Mouse (Mus musculus) stomach, embryonic 16.5 days (tissue): Measurements from ENCODE around the gene Qprt. TPM values are rescaled to one million over a fixed set of nuclear protein-coding genes. Genes with fewer than 3 reads are reported as not detected.

Experiments
- polyA plus RNA-seq: library from polyadenylated mRNA; unstranded; fragments of >200 nt; fragmentation: Nextera tagmentation; extraction: Ambion mirVana; gene quantifications from 2 replicates; pipeline ENCODE4 v1.2.1, GENCODE M21; 2015

Gene Qprt
- polyA plus RNA-seq, 1 experiment from 2014 or later, result 4.8 TPM

Other genes starting within 250 kb of the Qprt start
- 40.1 and 43.3 TPM in 2 replicates for gene Taok2, start 237.5 kb downstream of the Qprt start, polyA plus RNA-seq
- gene Tmem219, start 199.3 kb downstream of the Qprt start, polyA plus RNA-seq, result 30.2 and 34.1 TPM in 2 replicates
- 11.3 and 12.8 TPM in 2 replicates for gene Kctd13, start 193.3 kb downstream of the Qprt start, polyA plus RNA-seq
- gene Asphd1, start 172.6 kb downstream of the Qprt start, polyA plus RNA-seq, result 0.18 and 0.45 TPM in 2 replicates
- gene Sez6l2, start 171.7 kb downstream of the Qprt start, polyA plus RNA-seq, result 1.3 and 1.9 TPM in 2 replicates
- 110 and 125 TPM in 2 replicates for gene Cdipt, start 146.3 kb downstream of the Qprt start, polyA plus RNA-seq
- gene Cdiptos, start 146.1 kb downstream of the Qprt start, polyA plus RNA-seq, result 1.5 and 2.1 TPM in 2 replicates
- gene Mvp, start 107.6 kb downstream of the Qprt start, polyA plus RNA-seq, result 28.0 and 28.3 TPM in 2 replicates
- gene Pagr1b, start 105.7 kb downstream of the Qprt start, polyA plus RNA-seq, result 0.36 TPM in 1 of 2 replicates, not detected in the other
- gene Pagr1a, start 104.9 kb downstream of the Qprt start, polyA plus RNA-seq, result 43.5 and 56.6 TPM in 2 replicates
- gene Gm42742, start 101.1 kb downstream of the Qprt start, polyA plus RNA-seq, result 31.1 and 39.0 TPM in 2 replicates
- 8.5 and 9.6 TPM in 2 replicates for gene Prrt2, start 101.0 kb downstream of the Qprt start, polyA plus RNA-seq
- gene Maz, start 95.2 kb downstream of the Qprt start, polyA plus RNA-seq, result 23.2 and 27.9 TPM in 2 replicates
- 91.5 and 92.2 TPM in 2 replicates for gene Kif22, start 79.8 kb downstream of the Qprt start, polyA plus RNA-seq
- gene Zg16, start 34.9 kb downstream of the Qprt start, polyA plus RNA-seq, result 29.5 and 61.7 TPM in 2 replicates
- 6.6 and 7.5 TPM in 2 replicates for gene AI467606, start 30.9 kb downstream of the Qprt start, polyA plus RNA-seq
- 0.77 and 1.3 TPM in 2 replicates for gene Spn, start 15.6 kb upstream of the Qprt start, polyA plus RNA-seq
- 43.7 and 47.7 TPM in 2 replicates for gene Cd2bp2, start 73.8 kb upstream of the Qprt start, polyA plus RNA-seq
- gene Tbc1d10b, start 86.2 kb upstream of the Qprt start, polyA plus RNA-seq, result 15.4 and 15.7 TPM in 2 replicates
- 23.9 and 312 TPM in 2 replicates for gene Mylpf, start 86.7 kb upstream of the Qprt start, polyA plus RNA-seq
- gene Zfp553, start 110.8 kb upstream of the Qprt start, polyA plus RNA-seq, result 27.1 and 28.5 TPM in 2 replicates
- 14.7 and 15.0 TPM in 2 replicates for gene Sept1, start 110.9 kb upstream of the Qprt start, polyA plus RNA-seq
- gene Zfp771, start 122.0 kb upstream of the Qprt start, polyA plus RNA-seq, result 35.5 and 37.8 TPM in 2 replicates
- gene Dctpp1, start 138.5 kb upstream of the Qprt start, polyA plus RNA-seq, result 131 and 145 TPM in 2 replicates
- gene Sephs2, start 151.8 kb upstream of the Qprt start, polyA plus RNA-seq, result 82.2 and 94.3 TPM in 2 replicates
- 3.1 and 4.0 TPM in 2 replicates for gene Itgal, start 174.0 kb upstream of the Qprt start, polyA plus RNA-seq
- 12.0 and 13.9 TPM in 2 replicates for gene Zfp768, start 223.4 kb upstream of the Qprt start, polyA plus RNA-seq